Mouse (Mus musculus): Measurements from ENCODE around the gene Wscd2.
A peak's percentile ranks its signal among the peaks of the same experiment; 100 is the strongest.

The Wscd2 gene

DNA sequence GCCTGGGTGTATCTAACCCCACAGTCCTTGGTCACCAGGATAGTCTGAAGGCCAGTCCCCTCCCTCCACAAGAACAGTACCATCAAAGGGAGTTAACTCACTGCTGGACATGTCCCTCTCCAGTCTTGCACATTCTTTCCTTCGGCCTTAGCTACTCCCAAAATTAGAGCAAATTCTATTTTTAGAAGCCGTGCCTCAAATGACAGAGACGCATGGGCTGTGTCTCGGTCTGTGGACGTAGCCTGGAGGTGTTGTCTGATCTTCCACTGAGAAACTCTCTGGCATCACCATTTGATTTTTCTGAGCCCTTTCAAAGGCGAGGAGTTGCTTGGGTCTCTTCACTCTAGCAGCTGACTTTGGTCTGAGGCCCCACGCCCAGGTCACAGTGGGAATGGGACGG is 2.3 kb upstream of the Wscd2 start:
- no peak for DNase-seq

DNA sequence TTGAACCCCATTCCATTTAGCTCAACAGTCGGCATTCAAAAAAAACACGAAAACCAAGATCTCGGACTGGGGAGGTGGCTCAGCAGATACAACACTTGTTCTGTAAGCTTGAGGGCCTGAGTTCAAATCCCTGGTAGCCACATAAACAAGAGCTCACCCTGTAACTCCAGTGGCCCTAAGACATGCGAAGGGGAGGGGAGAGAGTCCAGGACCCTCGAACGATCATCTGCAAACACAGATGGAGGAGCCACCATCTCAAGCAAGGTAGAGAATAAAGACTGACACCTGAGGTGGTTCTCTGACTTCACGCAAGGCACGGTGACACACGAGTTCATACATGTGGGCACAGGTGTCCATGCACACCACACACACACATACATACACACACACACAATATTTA is 516 bp upstream of the Wscd2 start:
- DNase-seq = no peak

DNA sequence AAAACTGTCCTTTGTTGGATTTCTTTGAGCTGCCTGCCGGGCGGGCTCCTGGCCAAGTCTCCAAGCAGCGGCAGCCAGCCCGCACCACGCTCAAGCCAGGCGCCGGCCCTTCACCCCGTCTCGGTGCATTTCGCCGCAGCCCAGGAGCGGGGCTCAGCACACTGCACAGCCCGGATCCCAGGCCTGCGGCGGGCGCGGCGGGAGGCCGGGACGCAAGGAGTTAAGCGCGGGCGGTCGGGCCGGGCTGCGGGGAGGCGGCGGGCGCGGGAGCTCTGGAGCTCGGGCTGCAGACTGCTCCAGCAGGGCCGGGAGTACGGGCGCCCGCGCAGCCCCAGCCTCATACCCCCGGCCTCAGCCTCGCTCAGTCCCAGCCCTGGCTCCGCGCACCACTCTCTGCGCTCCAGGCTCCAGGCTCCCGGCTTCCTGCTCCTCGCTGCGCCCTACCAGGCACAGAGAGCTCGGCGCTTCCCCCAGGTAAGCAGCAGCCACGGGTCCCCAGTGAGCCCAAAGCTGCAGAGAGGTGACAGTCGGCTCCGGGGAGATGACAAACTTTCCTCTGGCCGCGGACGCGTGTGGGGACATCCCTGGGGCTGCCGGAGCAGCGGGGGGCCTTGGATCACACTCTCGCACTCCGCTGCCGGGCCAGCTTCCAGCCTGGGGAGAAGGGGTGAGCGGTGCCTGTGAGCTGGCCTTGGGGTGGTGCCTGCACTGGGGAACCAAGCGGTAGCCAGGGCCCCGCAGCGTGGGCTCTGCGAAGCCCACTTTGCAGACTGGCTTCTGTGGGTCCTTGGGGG is 531 bp downstream of the Wscd2 start:
- DNase-seq = peak; percentile 78

DNA sequence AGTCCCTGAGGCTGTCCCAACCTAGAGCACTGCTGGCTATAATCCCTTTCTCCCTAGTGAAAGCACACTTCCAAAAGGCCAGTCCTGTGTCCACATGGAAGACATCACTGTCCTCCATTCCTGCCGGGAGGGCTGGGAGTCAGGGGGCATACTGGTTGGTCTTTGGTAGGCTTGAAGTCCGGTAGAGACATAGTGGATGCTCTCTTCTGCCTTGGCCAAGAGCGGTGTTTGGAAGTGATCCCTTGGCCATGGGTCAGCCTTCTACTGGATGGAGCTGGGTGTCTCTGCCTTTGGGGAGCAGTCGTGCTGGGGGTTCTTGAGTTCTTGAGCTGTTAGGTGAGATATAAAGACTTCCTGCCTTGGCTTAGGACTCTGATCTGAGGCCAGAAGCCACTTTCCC is 1.4 kb downstream of the Wscd2 start:
- no peak for DNase-seq

DNA sequence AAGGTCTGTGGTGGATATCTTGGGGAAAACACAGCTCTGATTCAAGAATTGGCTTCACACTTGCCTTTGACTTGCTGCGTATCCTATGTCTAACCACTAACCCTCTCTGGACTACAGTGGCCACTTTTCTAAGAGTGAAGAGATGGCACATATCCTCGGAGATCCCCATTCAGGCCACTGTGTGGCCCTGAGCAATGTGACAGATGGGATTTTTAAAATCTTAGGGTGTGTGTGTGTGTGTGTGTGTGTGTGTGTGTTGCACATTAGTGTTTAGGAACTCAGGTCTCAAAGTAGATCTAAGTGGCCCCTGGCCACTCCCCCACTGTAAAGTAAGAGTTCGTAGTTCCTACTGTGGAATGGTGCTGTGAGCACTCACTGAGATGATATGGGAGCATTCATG is 1.9 kb downstream of the Wscd2 start:
- no peak for DNase-seq

DNA sequence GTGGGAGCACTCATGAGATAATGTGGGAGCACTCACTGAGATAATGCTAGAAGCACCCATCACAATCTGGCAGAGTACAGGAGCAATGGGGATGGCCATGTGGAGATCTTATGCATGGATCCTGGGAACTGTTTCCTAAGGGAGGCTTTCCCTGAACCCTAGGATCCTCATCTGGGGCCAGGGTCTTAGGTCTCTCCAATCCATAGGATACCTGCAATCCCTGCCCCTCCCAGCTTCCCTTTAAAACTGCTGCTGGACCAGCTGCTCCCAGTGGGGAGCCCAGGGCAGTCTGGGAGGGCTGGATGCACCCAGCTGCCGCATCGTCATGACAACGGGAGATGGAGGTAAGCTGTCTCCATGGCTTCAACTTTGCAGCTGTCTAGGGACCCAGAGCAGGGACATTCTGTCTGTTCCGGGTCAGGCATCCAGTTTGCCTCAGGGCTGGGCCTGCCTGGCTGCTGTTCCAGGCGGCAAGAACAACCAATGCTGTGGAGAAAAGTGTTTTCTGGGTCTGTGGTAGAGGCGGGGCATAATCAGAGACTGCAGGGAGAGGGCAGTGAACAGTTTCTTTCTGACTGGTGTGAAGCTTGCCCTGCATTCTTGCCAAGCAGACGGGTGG is 2.4 kb downstream of the Wscd2 start:
- no peak for DNase-seq

DNA sequence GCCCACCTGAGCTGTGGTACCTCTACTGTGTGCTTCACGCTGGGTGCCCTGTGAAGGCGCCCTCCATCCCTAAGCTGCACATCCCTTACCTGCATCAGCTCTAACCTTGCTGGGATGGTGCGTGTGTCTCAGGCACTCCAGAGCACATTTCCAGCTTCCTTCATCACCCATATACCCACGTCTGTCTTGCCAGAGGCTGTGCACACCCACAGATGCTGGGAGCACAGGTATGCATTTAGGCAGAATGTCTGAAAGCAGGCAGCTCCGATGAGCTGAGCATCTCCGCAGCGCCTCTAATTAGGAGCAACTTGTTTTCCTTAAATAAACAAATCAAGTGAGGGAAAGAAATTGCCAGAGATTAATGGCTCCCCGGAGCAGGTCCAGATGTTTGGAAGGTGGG is 3.9 kb downstream of the Wscd2 start:
- no peak for DNase-seq

DNA sequence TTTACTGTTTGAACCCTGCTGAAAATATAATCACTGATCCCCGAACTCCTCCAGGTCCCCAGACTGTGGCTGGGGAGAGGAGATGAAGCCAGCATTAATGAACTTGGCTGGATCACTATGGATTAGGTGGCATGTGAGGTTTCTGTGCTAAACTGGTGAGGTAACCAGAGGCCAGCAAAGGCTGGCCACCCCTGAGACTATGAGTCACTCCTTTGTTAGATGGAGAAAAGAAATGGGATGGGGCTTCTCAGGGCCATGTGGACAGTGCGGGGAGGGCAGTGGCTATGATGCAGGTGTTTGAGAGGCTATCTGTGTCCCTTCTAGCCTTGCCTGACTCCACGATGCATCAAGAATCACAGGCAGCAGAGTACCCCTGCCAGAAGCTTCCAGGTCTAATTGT is 6.8 kb downstream of the Wscd2 start:
- DNase-seq = no peak

DNA sequence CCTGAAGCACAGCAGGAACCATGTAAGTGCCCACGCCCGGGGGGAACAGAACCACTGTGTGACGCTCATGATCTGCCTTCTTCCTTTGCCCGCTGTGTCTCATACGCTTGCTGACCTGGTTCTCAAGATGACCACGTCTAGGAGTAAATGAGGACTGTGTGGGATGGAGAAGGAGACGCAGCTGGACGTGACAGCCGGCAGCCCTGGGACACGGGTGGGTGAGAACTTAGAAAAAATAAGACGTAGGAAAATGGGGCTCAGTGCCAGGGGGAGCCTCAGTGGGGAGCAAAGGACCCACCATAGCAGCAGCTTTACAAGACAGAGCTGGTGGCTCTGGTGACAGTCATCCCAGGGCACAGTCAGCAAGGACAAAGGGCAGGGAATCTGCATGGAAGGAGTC is 9.3 kb downstream of the Wscd2 start:
- DNase-seq = no peak

DNA sequence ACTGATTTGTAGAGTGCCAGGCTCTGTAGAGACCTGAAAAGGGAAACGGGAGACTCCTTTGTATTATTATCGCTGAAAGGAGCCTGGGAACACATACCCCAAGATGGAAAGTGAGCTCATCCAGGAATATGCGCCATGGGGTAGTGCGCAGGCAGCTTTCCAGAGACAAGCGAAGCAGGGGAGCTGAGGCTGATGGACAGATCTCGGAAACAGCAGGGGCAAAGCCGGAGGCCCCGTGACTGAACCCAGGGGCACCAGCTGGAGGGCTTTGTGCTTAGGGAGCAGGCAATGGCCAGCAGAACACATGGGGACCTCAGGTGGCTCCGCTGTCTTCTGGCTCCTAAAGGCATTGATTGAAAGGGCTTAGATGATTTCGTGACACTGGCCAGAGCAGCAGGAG is 13.1 kb downstream of the Wscd2 start:
- peak; percentile 70 for DNase-seq

DNA sequence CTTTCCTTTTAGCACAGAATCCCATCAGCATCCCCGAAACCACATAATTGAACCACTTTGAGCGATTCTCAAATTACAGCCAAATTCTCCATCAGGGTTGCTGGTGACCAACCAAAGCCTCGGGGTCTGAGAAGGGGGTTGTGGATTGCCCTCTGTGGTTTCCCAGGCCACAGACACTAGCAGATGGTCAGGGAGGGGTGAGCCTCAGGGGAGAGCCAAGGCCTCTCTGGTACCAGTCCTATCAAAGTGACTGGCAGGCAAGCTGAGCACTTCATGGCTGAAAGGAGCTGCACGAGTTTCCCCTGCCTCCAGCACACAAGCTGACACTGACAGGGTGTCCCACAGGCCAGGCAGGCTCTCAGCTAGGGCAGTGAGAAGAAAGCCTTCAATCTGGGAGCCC is 14.5 kb downstream of the Wscd2 start:
- no peak for DNase-seq

DNA sequence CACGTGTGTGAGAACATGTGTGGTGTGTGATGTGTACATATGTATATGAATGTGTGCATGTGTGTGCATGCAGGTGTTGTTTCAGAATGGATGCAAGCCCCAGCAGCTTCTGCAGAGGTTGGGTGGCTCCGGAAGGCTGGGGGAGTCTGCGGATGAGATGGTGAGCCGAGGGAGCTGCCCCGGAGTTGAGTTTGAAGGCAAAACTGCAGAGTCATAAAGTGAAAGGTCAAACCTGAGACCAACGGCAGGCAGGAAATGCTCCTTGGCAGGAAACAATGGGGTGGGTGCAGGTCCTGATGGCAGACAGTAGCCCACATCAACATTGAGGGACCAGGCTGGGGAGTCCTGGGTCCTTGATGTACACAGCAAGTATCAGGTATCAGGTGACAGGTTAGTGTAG is 15.9 kb downstream of the Wscd2 start:
- no peak for DNase-seq

DNA sequence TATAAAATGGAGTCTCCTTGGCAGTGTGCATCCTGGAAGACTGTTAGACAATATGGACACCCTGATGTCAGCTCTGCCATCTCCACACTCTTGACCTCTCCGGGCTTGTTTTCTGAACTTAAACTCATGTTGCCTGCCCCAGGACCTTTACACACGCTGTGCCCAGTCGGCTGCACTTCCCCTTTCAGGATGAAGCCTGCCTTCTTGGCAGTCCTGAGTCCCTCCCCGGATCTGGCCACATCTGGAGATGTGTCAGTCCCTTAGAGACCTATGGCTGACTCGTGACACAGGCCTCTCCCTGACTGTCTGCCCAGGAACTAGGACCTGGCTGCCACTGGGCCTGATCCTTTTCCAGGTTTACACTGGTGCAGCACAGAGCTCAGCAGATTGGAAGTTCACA is 16.6 kb downstream of the Wscd2 start:
- DNase-seq = no peak

DNA sequence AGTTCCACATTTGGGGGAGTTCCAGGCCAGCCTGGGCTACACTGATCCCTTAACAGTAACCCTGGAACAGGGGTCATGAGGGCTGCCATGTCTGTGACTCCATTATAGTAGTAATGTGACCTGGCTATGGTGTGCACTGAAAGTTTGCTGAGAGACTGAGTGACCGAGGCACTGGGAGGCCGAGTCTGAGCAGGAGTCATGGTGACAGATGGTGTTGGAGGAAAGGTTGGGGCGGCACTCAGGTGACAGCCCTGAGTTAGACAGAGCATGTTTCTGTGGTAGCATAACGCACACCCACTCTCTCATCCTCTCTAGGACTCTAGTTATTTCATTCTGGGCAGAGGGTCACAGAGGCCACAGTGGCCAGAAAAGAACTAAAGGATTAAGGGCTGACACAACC is 19.0 kb downstream of the Wscd2 start:
- DNase-seq = no peak

DNA sequence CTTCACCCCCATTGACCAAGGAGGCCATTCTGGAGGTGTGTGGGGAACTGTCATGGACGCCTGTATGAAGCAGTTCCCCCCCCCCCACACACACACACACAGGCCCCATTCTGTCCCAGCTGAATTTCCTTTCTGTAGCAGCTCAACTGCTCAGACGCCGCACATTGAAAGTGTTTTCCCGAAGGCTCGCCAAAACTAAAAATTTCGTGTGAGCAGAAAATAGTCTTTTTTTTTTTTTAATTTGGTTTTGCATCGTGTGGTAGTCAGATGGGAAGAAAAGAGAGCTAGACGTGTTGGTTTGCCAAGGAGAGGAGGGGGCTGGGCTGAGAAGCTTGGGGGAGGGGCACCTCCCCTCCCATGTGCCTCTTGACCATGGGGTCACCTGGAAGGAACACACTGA is 23.5 kb downstream of the Wscd2 start:
- DNase-seq = no peak

DNA sequence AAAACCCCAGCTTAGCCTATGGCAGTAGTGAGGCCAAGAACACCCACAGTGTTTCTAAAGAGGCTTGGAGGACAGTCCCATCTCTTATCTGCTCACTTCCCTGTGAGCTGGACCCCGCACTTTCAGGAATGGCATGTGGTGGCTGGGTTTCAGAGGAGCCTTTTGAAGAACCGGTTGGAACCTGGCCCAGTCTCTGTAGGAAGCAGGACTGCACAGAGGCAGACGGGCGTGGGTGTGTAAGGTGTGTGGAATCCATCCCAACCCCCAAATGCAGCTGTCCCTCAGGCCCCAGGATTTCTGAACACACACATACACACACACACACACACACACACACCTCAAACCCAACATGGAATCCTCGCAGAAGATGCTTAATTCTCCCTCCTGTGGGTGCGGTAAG is 23.9 kb downstream of the Wscd2 start:
- DNase-seq = peak; percentile 66

DNA sequence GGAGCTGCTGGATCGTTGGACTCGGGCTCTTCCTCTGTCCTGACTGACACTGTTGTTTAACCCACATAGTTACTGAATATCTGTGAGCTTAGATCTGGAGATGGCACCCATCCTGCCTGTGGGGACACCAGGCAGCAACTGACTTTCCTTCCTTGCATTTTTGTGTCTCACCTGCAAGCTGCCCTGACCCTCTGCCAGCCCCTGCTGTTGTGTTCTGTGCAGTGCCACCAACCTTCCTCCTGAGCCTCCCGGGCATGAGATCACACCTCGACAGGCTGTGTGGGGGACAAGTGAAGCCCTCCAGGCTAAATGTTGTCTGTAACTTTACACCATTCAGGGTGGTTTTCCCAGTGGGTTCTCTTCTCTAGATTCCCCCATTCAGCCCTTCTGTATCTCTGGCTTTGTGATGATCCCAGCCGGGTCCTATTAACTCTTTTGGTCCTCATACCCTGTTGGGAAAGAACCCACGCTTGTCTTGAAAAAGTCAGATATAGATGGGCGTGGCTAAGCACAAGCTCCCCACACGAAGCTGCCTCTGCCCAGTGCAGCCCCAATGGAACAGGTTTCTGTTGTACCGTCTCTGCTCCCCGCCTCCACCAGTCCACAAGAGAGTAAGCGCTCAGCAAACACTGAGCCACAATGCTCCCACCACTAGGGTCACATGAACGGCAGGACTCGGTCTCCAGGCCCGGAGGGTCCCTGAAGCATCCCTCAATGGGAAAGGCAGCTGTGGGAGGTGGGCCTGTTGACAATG is 26.2 kb downstream of the Wscd2 start:
- no peak for DNase-seq

DNA sequence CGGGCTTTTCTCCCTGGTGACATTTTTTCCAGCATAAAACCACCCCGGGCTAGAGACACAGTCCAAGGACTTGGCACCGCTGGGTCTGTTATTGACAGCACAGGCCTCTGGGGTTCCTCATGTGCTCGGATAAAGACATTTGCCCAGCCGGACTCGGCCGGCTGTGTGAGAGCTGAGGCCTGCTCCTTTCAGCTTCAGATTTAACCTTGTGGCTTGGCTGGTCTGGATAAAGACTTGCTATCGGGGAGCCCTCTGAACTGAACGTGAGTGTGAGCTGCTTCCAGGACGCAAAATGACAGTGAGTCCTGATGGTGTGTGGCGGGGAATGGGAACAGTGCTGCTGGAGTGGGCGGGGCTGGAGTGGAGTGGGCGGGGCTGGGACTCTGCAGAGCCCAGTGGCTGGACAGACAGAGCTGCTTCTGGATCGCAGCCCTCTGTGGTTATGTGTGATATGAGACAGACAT is 26.8 kb downstream of the Wscd2 start:
- DNase-seq = no peak

DNA sequence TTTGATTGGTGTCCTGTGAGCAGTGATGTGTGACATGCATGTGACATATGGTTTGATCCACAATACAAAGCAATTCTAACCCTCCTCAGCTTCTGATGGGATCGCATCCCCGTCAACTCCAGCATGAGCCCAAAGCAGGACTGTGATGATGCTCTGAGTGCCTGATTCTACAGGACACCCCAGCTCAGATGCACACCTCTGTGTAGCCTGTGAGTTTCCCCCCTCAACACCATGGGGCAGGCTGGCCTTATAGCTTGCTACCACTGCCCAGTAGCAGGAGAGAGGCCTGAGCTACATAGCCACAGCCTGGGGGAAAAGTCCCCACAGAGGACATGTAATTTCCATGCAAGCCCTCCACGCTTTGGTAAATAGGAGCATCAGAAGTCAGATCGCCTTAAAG is 27.3 kb downstream of the Wscd2 start:
- DNase-seq = no peak

DNA sequence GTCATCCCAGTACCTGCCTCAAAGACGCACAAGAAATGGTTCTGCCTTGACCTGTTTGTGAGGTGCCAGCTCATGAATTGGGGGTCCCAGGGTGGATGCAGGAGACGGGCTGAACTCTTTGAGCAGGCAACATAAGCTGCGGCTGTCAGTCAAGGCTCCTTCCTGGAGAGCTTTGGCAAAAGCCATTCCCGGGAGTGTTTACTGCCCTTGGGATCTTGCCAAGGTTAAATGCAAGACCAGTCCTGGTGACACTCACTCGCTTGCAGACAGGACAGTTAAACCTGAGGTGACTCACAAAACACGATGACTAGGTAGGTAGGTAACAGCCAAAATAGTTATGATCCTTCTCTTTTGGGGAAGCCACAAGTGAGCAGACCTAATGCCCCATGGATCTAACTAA is 30.9 kb downstream of the Wscd2 start:
- no peak for DNase-seq

DNA sequence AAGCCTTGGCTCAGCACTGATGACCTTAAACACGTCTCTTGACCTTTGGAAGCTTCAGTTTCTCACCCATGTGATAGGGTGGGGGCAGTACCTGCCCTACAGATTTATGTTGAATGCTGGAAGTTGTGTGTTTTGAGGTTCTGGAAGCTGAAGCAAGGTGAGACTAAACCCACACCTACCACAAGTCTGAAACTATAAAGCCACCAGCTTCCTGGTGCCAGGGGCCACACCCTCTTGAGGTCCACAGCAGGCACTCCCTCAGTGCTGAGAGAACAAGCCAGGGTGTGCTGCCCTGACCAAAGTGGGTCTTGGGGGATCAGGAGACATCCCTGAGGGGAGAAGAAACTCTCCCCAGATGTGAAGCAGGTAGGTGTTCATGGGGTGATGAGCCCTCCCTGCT is 48.7 kb downstream of the Wscd2 start:
- no peak for DNase-seq

DNA sequence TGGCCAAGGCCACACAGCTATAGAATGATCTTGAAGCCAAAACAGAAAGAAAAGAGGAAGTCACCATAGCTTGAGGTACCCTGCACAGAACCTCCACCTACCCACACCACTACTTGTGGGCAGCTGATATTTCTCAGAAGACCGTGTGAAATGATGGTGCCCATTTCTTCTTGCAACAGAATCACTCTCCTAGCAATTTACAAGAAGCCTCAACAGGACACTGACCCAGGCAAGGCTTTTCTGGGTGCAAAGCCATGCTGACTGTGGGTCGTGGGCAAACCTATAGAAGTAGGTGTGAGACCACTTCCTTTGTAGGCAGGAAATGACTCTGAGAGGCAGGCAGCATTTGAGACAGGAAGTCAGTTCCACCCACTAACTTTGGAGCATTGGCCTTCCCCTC is 49.3 kb downstream of the Wscd2 start:
- no peak for DNase-seq

DNA sequence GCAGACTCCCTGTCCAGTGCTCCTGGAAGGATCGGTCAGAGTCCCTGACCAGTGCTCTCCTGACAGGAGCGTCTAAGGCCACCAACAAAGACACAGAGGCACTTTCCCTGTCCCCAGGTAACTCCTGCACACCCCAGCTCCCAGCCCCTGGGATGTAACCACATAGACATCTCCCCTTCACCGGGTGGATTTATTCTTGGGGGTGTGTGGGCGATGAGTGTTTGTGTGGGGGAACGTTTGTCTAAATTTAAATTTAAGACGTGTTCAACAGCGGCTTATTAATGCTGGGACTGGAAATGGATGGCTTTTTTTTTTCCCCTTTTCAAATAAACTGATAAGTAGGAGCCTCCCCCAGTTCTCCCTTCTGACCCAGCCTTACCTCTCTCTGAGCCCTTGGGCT is 49.7 kb downstream of the Wscd2 start:
- no peak for DNase-seq

DNA sequence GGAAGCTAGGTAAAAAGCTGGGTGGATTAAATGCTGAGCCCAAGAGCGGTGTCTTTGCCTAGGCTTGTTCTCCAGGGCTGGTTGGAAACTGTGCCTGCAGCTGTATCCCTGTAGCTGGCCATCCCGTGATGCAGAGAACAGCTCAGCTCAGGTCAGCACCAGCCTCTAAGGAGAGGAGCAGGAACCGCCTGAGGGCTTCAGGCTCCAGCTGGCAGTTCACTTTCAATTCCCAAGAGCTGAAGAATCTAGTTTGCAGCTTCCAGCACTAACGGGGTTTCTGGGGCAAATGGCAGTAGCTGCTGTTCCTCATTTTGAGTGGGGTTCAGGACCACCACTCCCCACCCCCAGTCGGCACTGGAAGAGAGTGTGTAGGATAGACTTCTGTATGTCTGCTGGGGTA is 51.1 kb downstream of the Wscd2 start:
- DNase-seq = no peak
